Mouse (Mus musculus) mature B cell (primary cell): Measurements from ENCODE around the gene Grk4.

Experiments
- in situ Hi-C: fragments of 300-500 bp; cut with MboI; formaldehyde crosslinking; loops from 2 replicates; pipeline ENCODE4 v1.14.3; 2019

Grk4 gene

DNA sequence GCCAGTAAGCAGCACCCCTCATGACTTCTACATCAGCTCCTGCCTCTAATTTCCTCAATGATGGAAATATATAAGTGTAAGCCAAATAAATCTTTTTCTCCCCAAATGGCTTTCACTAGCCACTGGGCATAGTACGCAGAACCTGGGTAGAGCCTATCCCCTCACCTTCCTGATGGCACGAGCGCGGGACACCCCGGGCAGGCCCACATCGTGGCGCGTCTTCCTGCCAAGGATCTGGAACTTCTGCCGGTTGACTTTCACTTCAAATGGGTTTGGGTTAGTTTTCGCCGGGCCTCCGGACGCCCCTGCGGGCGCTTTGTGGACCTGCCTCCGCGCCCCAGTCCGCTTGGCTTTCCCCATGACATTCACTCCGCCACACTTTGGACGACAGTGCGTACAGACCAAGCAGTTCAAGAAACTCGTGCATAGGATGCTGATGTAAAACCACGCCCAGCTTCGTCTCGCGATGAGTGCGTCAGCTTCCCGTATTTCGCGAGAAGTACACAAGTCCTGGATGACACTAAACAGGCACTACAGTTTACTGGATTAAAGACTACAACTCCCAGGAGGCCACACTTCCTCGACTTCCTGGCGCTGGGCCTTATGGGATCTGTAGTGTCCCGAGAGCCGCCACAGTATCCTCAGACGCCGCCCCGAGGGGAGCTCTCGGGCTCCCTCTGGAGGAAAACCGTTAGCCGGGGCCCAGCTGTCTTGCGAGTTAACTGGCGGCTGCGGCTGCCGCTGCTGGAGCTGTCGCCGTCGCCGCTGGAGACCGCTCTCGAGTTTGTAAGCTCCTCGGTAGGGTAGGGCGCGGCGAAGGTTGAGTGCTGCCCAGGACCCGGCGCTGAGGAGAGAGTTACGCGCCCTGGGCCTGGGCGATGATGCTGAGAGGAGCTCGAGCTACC, at the start of gene Grk4, which contains the start of gene Nop14:
TSS of gene Grk4 (plus strand) at position 694 of the 905 bp plus-strand sequence.
TSS of gene Nop14 (minus strand) at position 463 of the 905 bp plus-strand sequence.
- in situ Hi-C loops, result loop anchor here (25.0 kb wide), 1 partner anchor 1023 kb away; the partner anchor contains the start of genes Fam53a and Gm9903

- in situ Hi-C loops, result loop anchor here (10.0 kb wide), 1 partner anchor 118 kb away; the partner anchor contains the start of gene Tnip2
Observed at GRCm38 (mm10) chr5:34632996-34633395, 27.2 kb upstream of the Grk4 start.

GRCm38 (mm10) chr5:34633641-34634040, 26.5 kb upstream of the Grk4 start:
- in situ Hi-C loops, result loop anchor here (10.0 kb wide), 1 partner anchor 119 kb away; the partner anchor contains the start of gene Tnip2

- in situ Hi-C loops, result loop anchor here (10.0 kb wide), 1 partner anchor 120 kb away; the partner anchor contains the start of gene Tnip2
Observed at GRCm38 (mm10) chr5:34634746-34635400, 25.3 kb upstream of the Grk4 start.

DNA sequence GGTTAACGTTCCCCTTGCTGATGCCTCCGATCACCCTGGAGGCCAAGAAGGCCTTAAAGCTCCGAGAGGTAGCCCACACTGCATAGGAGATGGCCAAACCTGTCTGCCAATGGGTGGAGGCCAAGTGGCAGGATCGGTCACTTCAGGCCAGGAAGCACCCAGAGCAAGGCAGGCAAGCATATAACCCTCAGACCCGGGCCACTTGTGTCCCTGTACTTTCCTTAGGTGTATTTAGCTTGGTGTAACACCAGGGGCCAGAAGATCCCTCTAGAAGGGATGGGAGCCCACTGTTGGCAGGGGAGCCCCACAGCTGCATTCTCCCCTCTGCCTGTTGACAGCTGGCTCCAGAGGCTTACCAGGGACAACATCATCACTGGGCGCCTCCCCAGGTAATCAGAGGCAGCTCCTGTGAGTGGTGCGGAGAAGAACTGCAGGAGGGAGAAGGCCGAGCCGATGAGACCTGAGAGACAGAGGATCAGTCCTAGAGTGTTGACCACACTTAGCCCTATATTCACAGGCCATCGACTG, 24.4 kb upstream of the Grk4 start:
- in situ Hi-C loops, result loop anchor here (10.0 kb wide), 1 partner anchor 121 kb away; the partner anchor contains the start of gene Tnip2

DNA sequence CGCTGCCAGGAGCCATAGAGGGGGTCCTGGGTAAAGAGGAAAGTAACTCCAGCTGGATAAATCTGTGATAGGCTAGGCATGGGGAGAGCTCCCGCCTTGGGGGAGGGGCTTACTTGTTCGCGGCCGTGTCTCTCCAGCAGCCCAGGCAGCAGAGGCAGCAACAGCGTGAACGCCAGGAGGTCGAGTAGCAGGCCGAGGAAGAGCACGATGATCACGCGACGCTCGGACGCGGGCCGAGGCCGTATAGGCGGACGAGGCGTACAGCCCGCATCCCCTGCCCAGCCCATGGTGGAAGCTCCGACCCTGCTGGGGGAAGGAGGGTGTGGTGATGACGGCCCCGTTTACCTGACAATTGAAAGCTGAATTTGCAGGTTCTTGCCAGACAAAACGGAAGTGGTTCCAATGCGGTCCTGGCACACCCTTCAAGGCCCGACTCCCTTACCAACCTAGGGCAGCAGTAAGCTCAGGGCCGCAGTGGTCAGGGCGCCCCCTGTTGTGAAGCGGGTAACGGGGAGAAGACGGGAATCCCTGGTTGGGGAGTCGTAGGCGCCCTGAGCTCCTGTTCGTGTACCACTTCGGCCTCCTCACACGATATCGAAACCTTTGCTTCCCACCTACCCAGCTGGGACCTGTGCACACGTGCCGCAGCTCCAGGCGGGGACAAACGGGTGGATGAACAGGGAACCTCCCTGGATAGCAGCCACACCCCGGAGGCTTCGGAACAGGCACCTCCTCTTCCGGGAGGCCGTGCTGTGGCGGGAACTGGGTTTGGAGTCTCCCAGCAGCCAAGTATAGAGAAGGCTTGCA, 23.5 kb upstream of the Grk4 start, which contains the start of gene Mfsd10:
TSS of gene Mfsd10 (minus strand) at position 732 of the 807 bp plus-strand sequence.
- in situ Hi-C loops, result loop anchor here (10.0 kb wide), 1 partner anchor 122 kb away; the partner anchor contains the start of gene Tnip2

DNA sequence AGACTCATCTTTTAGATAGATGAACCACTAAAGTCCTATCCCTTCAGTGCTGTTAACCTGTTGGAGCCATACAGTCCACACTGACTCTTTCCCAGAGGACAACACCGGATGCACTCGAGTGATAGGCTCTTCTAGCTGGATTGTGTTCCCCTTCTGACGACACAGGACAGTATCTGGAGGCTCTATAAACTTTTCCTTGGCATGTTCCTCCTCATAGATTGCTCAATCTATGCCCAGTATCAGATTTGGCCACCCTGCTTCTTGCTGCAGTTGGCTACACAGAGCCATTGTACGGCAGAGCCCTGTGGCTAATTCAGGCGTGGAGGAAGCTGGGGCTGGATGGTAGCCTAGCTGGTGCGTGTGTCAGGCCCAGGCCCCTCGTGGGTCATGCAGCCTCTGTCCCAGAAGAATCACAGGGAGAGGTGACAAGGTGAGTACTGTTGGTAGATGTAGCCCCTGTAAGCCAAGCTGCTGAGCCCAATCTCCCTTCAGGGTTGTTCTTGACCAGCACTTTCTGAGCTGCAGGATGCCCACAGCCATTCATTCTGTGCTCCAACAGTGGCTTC, 22.5 kb upstream of the Grk4 start:
- in situ Hi-C loops, result loop anchor here (10.0 kb wide), 1 partner anchor 123 kb away; the partner anchor contains the start of gene Tnip2

DNA sequence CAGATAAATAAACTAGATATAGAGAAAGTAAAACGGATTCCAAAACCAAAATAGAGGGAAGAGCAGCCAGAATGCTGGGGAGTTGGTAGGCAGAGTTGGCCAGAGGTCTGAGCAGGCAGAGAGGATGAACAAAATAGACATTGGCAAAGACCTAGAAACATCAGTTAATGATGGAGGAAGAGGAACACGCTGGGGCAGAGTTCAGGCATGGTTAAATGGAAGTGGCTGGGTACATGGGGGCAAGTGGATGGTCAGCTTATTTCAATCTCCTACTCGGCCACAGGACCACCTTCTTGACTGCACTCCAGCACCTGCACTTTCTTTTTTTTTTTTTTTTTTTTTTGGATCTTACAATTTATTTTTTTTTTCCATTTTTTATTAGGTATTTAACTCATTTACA, 18.2 kb upstream of the Grk4 start:
- in situ Hi-C loops, result no loop called here

GRCm38 (mm10) chr5:34642932-34643331, 17.2 kb upstream of the Grk4 start:
- in situ Hi-C loops, result no loop called here

GRCm38 (mm10) chr5:34647581-34647980, 12.6 kb upstream of the Grk4 start:
- in situ Hi-C loops, result no loop called here

DNA sequence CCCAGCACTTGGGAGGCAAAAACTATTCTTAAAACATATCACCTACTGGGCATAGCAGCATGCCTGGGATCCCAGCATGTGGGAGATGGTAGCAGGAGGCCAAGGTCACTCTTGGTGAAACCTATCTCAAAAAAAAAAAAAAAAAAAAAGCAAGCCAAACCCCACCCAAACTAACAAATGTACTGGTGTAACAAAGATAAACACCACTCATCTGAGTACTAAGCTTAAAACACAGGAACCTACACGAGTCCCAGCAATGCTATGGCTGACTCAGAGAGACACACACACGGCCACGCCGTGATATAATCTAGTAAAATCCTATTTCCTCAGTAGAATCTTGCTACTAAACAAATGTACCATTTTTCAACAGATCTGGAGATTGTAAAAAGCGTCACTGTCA, 7.2 kb upstream of the Grk4 start:
- in situ Hi-C loops, result loop anchor here (25.0 kb wide), 1 partner anchor 1016 kb away; the partner anchor contains the start of genes Fam53a and Gm9903

DNA sequence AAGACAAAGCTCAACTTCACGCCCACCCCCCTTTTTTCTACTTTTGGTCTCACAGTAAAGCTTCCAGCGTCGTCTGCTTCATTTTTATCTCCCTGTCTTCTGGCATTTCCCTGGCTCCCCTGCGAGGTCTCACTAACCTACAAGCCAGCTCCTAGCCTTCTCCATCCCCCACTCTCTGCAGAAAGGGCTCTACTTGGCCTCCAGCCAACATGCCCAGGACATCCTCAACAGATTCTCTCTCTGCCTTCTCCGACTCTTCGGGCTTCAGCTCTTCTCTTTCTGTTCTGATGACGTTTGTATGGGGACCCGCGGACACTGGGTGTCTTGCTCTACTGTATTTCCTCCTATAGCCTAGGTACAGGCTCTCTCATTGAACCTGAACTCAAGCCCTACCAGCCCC, 5.3 kb upstream of the Grk4 start:
- in situ Hi-C loops, result loop anchor here (25.0 kb wide), 1 partner anchor 1018 kb away; the partner anchor contains the start of genes Fam53a and Gm9903

DNA sequence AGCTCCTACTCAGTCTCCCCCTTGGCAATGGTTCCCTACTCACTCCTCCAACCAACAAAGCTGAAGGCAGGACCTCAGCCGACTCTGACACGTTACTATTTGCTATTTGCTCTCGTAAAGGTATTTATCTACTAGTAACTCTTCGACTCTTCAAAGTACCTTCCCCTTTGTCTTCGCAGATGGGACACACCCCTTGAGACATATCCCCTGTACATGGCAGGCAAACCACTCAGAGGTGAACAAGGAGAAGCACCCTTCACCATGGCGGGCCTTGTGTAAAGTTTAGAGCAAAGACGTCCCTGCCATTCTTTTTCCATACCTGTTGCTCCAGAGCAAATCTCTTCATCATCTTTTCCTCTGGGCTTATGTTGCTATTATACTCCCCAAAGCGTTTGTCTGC, 2.6 kb upstream of the Grk4 start:
- in situ Hi-C loops, result loop anchor here (25.0 kb wide), 1 partner anchor 1020 kb away; the partner anchor contains the start of genes Fam53a and Gm9903

DNA sequence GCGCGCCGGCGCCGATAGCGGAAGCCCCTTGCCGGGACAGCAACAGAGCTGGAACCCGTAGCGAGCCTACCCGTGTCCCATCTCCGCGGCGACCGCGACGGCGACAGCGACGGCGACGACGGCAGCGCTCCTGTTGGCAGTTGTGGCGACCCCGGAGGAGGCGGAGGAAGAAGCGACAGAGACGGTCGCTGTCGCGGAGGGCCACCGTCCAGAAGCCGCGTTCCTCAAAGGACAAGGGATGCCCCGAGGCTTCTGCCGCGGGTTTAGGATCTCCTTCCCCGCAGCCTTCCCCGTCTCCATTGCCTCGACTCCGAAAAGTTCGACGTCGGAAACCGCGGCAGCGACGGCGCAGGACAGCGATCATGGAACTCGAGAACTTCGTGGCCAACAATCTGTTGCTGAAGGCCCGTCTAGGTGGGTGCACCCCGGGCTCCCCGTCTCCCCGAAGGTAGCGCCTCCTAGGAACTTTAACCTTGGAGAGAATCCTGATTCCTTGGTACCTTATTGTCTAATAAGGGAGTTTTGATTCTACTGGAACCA, 482 bp downstream of the Grk4 start:
- in situ Hi-C loops, result loop anchor here (25.0 kb wide), 1 partner anchor 1023 kb away; the partner anchor contains the start of genes Fam53a and Gm9903

DNA sequence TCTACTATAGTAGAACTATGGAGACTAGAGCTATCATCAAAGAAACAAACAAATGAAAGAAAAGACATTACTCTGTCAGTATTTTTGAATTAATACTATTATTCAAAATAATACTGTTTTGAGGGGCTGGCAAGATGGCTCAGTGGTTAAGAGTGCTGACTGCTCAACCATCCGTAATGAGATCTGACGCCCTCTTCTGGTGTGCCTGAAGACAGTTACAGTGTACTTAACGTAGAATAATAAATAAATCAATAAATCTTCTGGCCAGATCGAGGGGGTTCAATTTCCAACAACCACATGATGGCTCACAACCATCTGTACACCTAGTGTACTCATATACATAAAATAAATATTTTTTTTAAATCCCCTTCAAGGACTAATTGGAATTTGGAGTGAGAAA, 1.7 kb downstream of the Grk4 start:
- in situ Hi-C loops, result loop anchor here (25.0 kb wide), 1 partner anchor 1025 kb away; the partner anchor contains the start of genes Fam53a and Gm9903

DNA sequence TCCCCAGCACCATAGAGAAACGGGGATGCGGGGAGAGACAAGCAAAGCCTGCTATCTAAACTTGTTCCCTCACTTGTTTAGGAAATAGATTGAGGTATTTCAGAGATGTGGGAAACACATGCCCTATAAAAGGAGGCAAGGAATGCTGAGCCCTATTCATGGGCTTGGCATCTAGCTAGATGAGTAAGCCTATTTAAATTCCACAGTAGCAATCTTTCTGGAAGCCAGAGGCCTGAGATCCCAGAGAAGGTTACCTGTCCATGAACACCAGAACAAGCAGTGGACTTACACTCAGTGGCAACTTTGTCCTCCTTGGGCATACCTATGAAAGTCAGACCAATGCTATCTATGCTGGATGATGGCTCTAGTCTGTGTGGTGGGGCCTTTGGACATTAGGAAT, 3.1 kb downstream of the Grk4 start:
- in situ Hi-C loops, result loop anchor here (25.0 kb wide), 1 partner anchor 1026 kb away; the partner anchor contains the start of genes Fam53a and Gm9903

DNA sequence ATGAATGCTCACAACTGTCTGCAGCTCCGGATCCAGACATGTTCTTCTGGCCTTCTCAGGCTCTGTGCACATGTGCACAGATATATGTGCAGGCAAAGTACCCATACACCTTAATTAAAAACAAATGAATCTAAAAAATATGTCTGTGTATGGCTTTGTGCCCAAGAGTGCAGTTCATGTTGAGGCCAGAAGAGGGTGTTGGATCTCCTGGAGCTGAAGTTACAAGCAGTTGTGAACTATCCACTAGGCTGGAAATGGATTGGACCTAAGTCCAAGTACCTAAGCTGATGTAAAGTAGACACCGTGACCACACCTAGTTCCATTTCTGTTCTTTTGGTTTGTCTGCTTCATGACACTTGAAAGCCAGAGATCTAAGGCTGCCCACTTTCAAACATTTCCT, 9.3 kb downstream of the Grk4 start:
- in situ Hi-C loops, result loop anchor here (25.0 kb wide), 1 partner anchor 1032 kb away; the partner anchor contains the start of genes Fam53a and Gm9903

- in situ Hi-C loops, result loop anchor here (25.0 kb wide), 1 partner anchor 1033 kb away; the partner anchor contains the start of genes Fam53a and Gm9903
Observed at GRCm38 (mm10) chr5:34670280-34670679, 10.1 kb downstream of the Grk4 start.

DNA sequence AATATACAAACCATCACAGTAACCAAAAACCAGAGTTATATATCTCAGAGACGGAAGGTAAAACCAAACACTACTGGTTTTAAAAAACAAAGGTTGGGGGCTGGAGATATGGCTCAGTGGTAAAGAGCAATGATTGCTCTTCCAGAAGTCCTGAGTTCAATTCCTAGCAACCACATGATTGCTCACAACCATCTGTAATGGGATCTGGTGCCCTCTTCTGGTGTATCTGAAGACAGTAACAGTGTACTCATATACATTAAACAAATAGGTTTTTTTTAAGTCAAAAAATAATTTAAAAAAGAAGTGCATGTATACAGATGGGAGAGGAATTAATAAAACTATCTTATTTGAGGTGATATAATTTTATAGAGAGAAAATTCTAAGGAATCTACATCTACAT, 29.7 kb downstream of the Grk4 start:
- in situ Hi-C loops, result no loop called here

DNA sequence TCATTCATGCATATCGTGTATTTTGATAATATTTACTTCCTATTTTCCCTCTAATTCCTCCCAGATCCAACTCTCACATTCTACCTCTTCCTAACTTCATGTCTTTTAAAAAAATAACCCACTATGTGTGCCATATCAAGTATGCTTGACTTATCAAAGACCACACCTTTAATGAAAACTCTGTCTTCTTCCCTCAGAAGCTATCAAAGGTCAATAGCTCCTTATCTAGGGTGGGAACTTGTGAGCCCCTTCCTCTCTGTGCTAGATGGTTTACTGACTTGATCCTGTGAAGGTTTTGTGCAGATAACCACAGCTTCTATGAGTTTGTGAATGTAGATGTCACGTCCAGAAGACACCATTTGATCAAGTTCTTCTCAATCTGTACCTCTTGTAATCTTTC, 32.6 kb downstream of the Grk4 start:
- in situ Hi-C loops, result no loop called here
